Mouse (Mus musculus) lung, postnatal 0 days (tissue): ENCODE measurements at regions not wholly inside any gene's neighbourhood (a gene's known extent, or its start where the extent isn't known, plus 50 kb on each side); places are given as distances from the start of the nearest gene placed in this dataset.

Experiments
- CTCF ChIP-seq: IDR thresholded peaks from 2 replicates; pipeline ENCODE4 v1.5.1; 2016; ENCODE audit warnings: antibody characterized with exemption, mild to moderate bottlenecking
- EP300 ChIP-seq: IDR thresholded peaks from 2 replicates; pipeline ENCODE4 v1.6.1; 2016; ENCODE audit warnings: antibody characterized with exemption, mild to moderate bottlenecking, control low read depth

- TF ChIP-seq EP300 (no peak), CTCF (no peak)
Observed at GRCm38 (mm10) chr16:12897267-12897666, 212.2 kb upstream of the Ercc4 start.
